ENCODE assay signal across 12 mouse cellular contexts in the genomic region with DNA sequence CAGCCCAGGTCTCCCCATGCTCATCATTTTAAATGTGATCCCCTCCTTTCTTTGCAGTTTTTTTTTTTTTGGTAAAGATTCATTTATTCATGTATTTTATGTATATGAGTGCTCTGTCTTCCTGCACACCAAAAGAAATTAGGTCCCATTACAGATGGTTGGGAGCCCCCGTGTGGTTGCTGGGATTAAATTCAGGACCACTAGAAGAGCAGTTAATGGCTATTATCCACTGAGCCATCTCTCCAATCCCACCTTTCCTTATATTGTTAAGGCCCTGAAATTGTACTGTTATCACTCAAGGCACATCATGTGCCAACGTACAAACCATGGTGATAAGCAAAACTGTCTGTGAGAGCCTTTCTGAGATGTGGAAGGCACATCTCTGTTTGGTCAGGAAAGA. TPM values are rescaled to one million over a fixed set of nuclear protein-coding genes. Genes with fewer than 3 reads are reported as not detected.
DNase-seq lines count a peak whose midpoint lies in the region; ATAC-seq and TF ChIP-seq lines count a peak whose summit lies in the region.
"Had no signal": no experiment of that assay in that cellular context is flagged by ENCODE, and none has a peak within 500 bp of the region (broad histone marks: within the 10 kb centered on the region; RNA-seq: fewer than 3 reads in every experiment).

No protein-coding gene starts in this region.

- H3K4me2 ChIP-seq in intestine, embryonic 16.5 days (ENCODE audit: low read depth, low read length) = no peak overlapping the region
- H3K4me2 ChIP-seq: embryonic facial prominence, embryonic 15.5 days; neural tube, embryonic 13.5 days had no signal

- TF ChIP-seq CTCF in gastrocnemius, adult 2 months (IDR thresholded peaks at IDR 0.05) = peak; percentile 41

- no peak overlapping the region for H3K4me3 ChIP-seq in gastrocnemius, adult 2 months
- no peak overlapping the region for H3K4me3 ChIP-seq in intestine, embryonic 16.5 days (ENCODE audit: low read length)
- H3K4me3 ChIP-seq: embryonic facial prominence, embryonic 15.5 days; neural tube, embryonic 13.5 days had no signal

- intact Hi-C loops in gastrocnemius, adult 2 months (cut with DNase I) = no loop called here

- DNase-seq in gastrocnemius, adult 2 months = no peak
- no peak for DNase-seq in gastrocnemius, postnatal 4 days (ENCODE audit: low spot score in 2 of 2)
- DNase-seq in lung, postnatal 10 days = peak; percentile 19
- DNase-seq in lung, postnatal 25 days (ENCODE audit: low spot score) = no peak
- DNase-seq in layer of hippocampus, postnatal 14 days (ENCODE audit: low spot score in 2 of 2) = peak; percentile 37
- peak; percentile 53 for DNase-seq in thymus, postnatal 14 days
- no peak for DNase-seq in testis, postnatal 10 days (ENCODE audit: low spot score)

- WGBS in intestine, embryonic 16.5 days = 37% methylated on average over 2 of the region's 2 CpGs

- peaks cover 4% of the 10 kb centered on the region; the same call in 1 of the 2 replicates for H3K36me3 ChIP-seq in intestine, embryonic 16.5 days (ENCODE audit: control insufficient read depth, insufficient read depth, low read length)
- H3K36me3 ChIP-seq: G1E; neural tube, embryonic 13.5 days had no signal

- H3K9ac ChIP-seq in intestine, embryonic 16.5 days (ENCODE audit: low read depth, low read length) = no peak overlapping the region
- H3K9ac ChIP-seq: embryonic facial prominence, embryonic 15.5 days; neural tube, embryonic 13.5 days had no signal

- no peaks in the 10 kb centered on the region for H3K9me3 ChIP-seq in intestine, embryonic 16.5 days (ENCODE audit: control insufficient read depth, low read length)
- H3K9me3 ChIP-seq: embryonic facial prominence, embryonic 15.5 days; neural tube, embryonic 13.5 days had no signal

- no peaks in the 10 kb centered on the region for H3K4me1 ChIP-seq in intestine, embryonic 16.5 days (ENCODE audit: control insufficient read depth, insufficient read depth, low read length)
- H3K4me1 ChIP-seq: embryonic facial prominence, embryonic 15.5 days; neural tube, embryonic 13.5 days had no signal

- no peak for ATAC-seq in intestine, embryonic 16.5 days

- H3K27ac ChIP-seq in gastrocnemius, adult 2 months = no peak overlapping the region
- no peak overlapping the region for H3K27ac ChIP-seq in intestine, embryonic 16.5 days (ENCODE audit: low read length)
- H3K27ac ChIP-seq: embryonic facial prominence, embryonic 15.5 days; neural tube, embryonic 13.5 days had no signal

- H3K27me3 ChIP-seq in intestine, embryonic 16.5 days (replicated peaks; ENCODE audit: control insufficient read depth, insufficient read depth, low read length) = no peaks in the 10 kb centered on the region
- H3K27me3 ChIP-seq: embryonic facial prominence, embryonic 15.5 days; neural tube, embryonic 13.5 days had no signal

RNA-seq across cellular contexts. Expression of a gene that starts 19.1 kb away (rescaled TPM):
- under 1 TPM in 1 of 2 experiments, not detected in 1; 0.20 TPM for total RNA-seq in gastrocnemius, adult 2 months (2021)
- total RNA-seq in gastrocnemius, postnatal 4 days (2021) = under 1 TPM in 1 of 2 experiments, not detected in 1; 0.25 TPM
- not detected for total RNA-seq in layer of hippocampus, postnatal 14 days (2021)
- 0.11 and 0.12 TPM in 2 replicates for polyA plus RNA-seq in intestine, embryonic 16.5 days (2015; fragmentation: Nextera tagmentation; extraction: Ambion mirVana)
- total RNA-seq: G1E; layer of hippocampus, postnatal 25 days had no signal
- polyA plus RNA-seq: G1E had no signal

Comparison
In these comparisons a context has a peak if more than half of its experiments do, and no peak if none do; other contexts are left out.
1. DNase-seq: peak in lung, postnatal 10 days (single experiment), layer of hippocampus, postnatal 14 days (2 of 2) and thymus, postnatal 14 days (single experiment); none in gastrocnemius, adult 2 months (single experiment), gastrocnemius, postnatal 4 days (0 of 2), lung, postnatal 25 days (single experiment) and testis, postnatal 10 days (single experiment).